Mouse (Mus musculus): ENCODE data around the gene Cd24a.

GRCm38 (mm10) chr10:43559313-43559712, 18.8 kb upstream of the Cd24a start:
- TF ChIP-seq E2F4 (IDR thresholded peaks at IDR 0.05; ENCODE audit: insufficient replicate concordance, low read depth, low read length) (no peak), EP300 (IDR thresholded peaks at IDR 0.05; ENCODE audit: low read length) (no peak), ZMIZ1 (IDR thresholded peaks at IDR 0.05; ENCODE audit: low read depth, low read length) (no peak), POLR2A (IDR thresholded peaks at IDR 0.05; ENCODE audit: low read depth, low read length) (no peak), CTCF (conservative IDR thresholded peaks at IDR 0.05 in 1 of 2, IDR thresholded peaks at IDR 0.05 in 1 of 2; ENCODE audit: low read depth in 2 of 2, low read length in 2 of 2) (no peak)
